Mouse (Mus musculus): Measurements from ENCODE around the gene Nlrc3.
A peak's percentile ranks its signal among the peaks of the same experiment; 100 is the strongest.

DNA sequence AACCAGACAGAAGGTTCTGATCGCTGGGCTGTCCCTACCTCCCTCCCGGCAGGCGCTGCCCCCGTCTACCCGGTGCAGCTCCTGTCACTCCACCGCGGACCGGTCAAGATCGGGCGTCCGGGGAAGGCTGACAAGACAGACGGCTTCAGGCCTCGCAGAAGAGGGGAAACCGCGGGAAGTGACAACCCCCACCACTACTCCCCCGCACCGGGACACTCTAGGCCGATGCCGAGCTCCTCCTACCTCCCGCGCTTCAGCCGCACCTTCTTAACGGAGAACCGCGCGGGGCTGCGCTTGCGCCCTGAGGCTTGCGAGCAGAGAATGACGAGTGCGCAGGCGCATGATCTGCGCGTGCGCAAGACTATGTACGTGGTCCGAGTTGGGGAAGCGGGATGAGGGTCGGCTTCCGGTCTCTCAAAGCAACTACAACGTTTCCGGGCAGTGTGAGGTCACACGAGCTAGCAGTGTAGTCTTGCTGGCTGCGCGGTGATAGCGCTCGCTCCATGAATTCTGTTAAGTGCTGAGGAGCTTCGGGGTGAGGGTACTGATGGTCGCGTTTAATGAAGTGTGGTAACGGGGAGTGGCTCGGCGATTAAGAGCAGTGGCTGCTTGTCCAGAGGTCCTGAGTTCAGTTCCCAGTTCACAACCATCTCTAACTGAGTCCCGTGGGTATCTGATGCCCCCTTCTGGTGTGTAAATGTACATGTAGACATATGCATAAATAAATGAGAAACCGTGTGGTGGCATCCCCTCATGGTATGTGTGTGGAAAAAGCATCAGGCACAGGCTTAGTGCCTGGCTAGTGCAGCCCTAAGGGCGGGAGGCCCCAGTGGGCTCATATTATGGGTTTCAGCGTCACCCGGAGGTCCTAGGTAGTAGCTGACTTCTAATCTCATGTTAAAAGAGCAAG lies 27.3 kb upstream of the Nlrc3 start, which contains the start of gene Slx4:
- TF ChIP-seq POLR2A (IDR thresholded peaks at IDR 0.05; ENCODE audit: borderline replicate concordance, low read depth, low read length) (no peak; the same call in 1 of the 2 replicates), CTCF (IDR thresholded peaks at IDR 0.05; ENCODE audit: low read depth, low read length) (peak; percentile 67)

Data from bone marrow macrophage, adult 2 months (primary cell).